Mouse (Mus musculus): ENCODE data around the gene Fam217b. TPM values are rescaled to one million over a fixed set of nuclear protein-coding genes. Genes with fewer than 3 reads are reported as not detected.

Gene Fam217b
- 5.3 and 8.6 TPM in 2 replicates for polyA plus RNA-seq (2014; fragmentation: Nextera tagmentation; extraction: Ambion mirVana)

DNA sequence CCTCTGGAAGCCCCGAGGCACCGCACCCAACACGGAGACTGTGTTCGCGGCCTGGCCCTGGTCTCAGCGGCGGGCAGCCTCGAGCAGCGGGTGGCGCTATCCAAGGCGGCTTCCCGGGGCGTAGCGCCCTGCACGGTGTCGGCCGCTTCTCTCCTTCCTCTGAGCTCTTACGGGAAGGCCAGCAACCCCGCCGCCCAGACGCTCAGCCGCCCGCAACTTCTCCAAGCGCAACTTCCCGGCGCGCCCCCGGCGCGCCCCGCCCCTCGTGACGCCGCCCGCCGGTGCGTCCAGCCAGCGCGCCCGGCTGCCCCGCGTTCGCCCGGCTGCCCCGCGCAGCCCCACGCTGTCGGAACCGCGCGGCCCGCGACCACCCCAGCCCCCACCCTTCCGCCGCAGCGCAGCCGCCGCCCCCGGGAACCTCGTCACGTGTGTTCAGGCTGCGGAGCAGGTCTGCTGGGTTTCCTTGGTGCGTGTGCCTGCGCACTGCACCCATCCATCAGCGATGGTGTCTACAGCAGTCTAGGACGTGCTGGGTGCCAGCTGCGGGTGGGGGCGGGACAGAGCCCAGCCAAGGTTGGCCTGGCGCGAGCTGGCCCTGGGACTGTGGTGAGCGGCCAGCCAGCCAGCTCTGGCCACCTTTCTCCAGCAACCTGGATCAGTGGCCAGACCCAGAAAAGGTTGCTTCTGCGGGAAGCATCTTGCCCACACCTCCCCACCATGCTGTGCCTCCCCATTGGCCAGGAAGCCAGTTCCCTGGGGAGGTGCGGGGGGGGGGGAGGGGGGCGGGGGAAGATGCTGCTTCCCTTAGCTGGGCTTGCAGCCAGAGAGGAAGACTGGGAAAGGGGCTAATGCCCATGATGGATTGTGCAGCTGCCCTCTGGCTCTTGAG, at the start of gene Fam217b, which contains the start of gene Ppp1r3d:
TSS of gene Fam217b (plus strand) at position 264 of the 889 bp plus-strand sequence.
TSS of gene Ppp1r3d (minus strand) at position 212 of the 889 bp plus-strand sequence.
- peak within 1 kb of the TSS; percentile 67 for H3K9ac ChIP-seq (ENCODE audit: low read length)
- 0 out of 2 replicates have a peak within 1 kb of the TSS, but pooled peaks have one; percentile 1 for H3K27ac ChIP-seq (replicated peaks; ENCODE audit: low read depth, low read length)
- peak; percentile 70 for ATAC-seq (ENCODE audit: insufficient number of reproducible peaks, low FRiP score, low TSS enrichment, low read depth)
- H3K27me3 ChIP-seq (ENCODE audit: control insufficient read depth, insufficient read depth, low read length), result peaks cover 9% of the 10 kb centered on the region
- WGBS, result under 1% methylated on average over 62 of the region's 74 CpGs
- H3K4me3 ChIP-seq (ENCODE audit: low read depth, low read length), result peak within 1 kb of the TSS; percentile 61
- peaks cover 9% of the 10 kb centered on the region for H3K4me1 ChIP-seq (ENCODE audit: control insufficient read depth, insufficient read depth, low read length)
- no peaks in the 10 kb centered on the region for H3K9me3 ChIP-seq (ENCODE audit: control insufficient read depth, low read length)
- DNase-seq (ENCODE audit: low spot score), result peak; percentile 73
- no peaks in the 10 kb centered on the region for H3K36me3 ChIP-seq (ENCODE audit: control insufficient read depth, insufficient read depth, low read length)
- H3K4me2 ChIP-seq (ENCODE audit: low read depth, severe bottlenecking), result peak within 1 kb of the TSS; percentile 99

GRCm38 (mm10) chr2:178407053-178407815, 7.1 kb upstream of the Fam217b start, which contains the start of gene Sycp2:
Gene Sycp2 (minus strand): TSS chr2:178407685.
- ATAC-seq (ENCODE audit: insufficient number of reproducible peaks, low FRiP score, low TSS enrichment, low read depth), result peak; percentile 74
- WGBS, result 79% methylated on average over 51 of the region's 52 CpGs

GRCm38 (mm10) chr2:178409024-178409423, 5.3 kb upstream of the Fam217b start:
- peaks cover 9% of the 10 kb centered on the region for H3K27me3 ChIP-seq (ENCODE audit: control insufficient read depth, insufficient read depth, low read length)
- DNase-seq (ENCODE audit: low spot score) (no peak), ATAC-seq (ENCODE audit: insufficient number of reproducible peaks, low FRiP score, low TSS enrichment, low read depth) (no peak)
- H3K27ac ChIP-seq (replicated peaks; ENCODE audit: low read depth, low read length), result no peak overlapping the region
- WGBS, result 53% methylated on average over 1 of the region's 1 CpGs
- H3K4me3 ChIP-seq (ENCODE audit: low read depth, low read length), result no peak overlapping the region
- H3K4me1 ChIP-seq (ENCODE audit: control insufficient read depth, insufficient read depth, low read length), result peaks cover 7% of the 10 kb centered on the region
- no peaks in the 10 kb centered on the region for H3K36me3 ChIP-seq (ENCODE audit: control insufficient read depth, insufficient read depth, low read length)
- H3K4me2 ChIP-seq (ENCODE audit: low read depth, severe bottlenecking), result no peak overlapping the region
- peaks cover 4% of the 10 kb centered on the region; the same call in 1 of the 2 replicates for H3K9me3 ChIP-seq (ENCODE audit: control insufficient read depth, low read length)
- H3K9ac ChIP-seq (ENCODE audit: low read length), result no peak overlapping the region

More at GRCm38 (mm10) chr2:178407053-178407815, 7.1 kb upstream of the Fam217b start, which contains the start of gene Sycp2:
- H3K4me2 ChIP-seq (ENCODE audit: low read depth, severe bottlenecking), result no peak within 1 kb of the TSS
- peaks cover 4% of the 10 kb centered on the region; the same call in 1 of the 2 replicates for H3K9me3 ChIP-seq (ENCODE audit: control insufficient read depth, low read length)
- peak; percentile 25 for DNase-seq (ENCODE audit: low spot score)
- H3K27ac ChIP-seq (replicated peaks; ENCODE audit: low read depth, low read length), result no peak within 1 kb of the TSS
- H3K4me1 ChIP-seq (ENCODE audit: control insufficient read depth, insufficient read depth, low read length), result no peaks in the 10 kb centered on the region
- no peaks in the 10 kb centered on the region for H3K36me3 ChIP-seq (ENCODE audit: control insufficient read depth, insufficient read depth, low read length)
- H3K9ac ChIP-seq (ENCODE audit: low read length), result no peak within 1 kb of the TSS
- no peak within 1 kb of the TSS for H3K4me3 ChIP-seq (ENCODE audit: low read depth, low read length)
- no peaks in the 10 kb centered on the region for H3K27me3 ChIP-seq (ENCODE audit: control insufficient read depth, insufficient read depth, low read length)

DNA sequence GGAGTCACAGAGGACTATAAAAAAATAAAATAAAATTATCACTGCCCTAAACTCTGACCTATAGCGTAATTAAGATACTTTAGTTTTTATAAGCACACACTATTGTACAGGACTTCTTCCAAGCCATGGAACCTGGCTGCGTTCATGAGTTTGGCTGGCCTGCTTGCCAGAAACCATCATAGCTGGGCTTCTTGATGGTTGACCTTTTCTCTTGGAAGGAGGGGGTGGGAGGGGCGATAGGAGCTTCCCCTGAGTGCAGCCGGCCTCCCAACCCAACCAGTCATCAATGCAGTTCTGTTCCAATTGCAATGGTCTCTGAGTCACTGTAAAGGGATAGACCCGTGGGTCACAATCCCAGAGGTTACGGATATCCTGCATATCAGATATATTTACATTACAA, 4.0 kb upstream of the Fam217b start:
- peak; percentile 7 for DNase-seq (ENCODE audit: low spot score)
- Histone ChIP-seq H3K27me3 (ENCODE audit: control insufficient read depth, insufficient read depth, low read length) (peaks cover 9% of the 10 kb centered on the region), H3K9me3 (ENCODE audit: control insufficient read depth, low read length) (peaks cover 4% of the 10 kb centered on the region; the same call in 1 of the 2 replicates), H3K4me1 (ENCODE audit: control insufficient read depth, insufficient read depth, low read length) (peaks cover 9% of the 10 kb centered on the region), H3K36me3 (ENCODE audit: control insufficient read depth, insufficient read depth, low read length) (no peaks in the 10 kb centered on the region), H3K4me3 (ENCODE audit: low read depth, low read length) (no peak overlapping the region), H3K4me2 (ENCODE audit: low read depth, severe bottlenecking) (no peak overlapping the region), H3K9ac (ENCODE audit: low read length) (no peak overlapping the region), H3K27ac (replicated peaks; ENCODE audit: low read depth, low read length) (no peak overlapping the region)
- ATAC-seq (ENCODE audit: insufficient number of reproducible peaks, low FRiP score, low TSS enrichment, low read depth), result no peak
- 85% methylated on average over 6 of the region's 6 CpGs for WGBS

- Histone ChIP-seq H3K36me3 (ENCODE audit: control insufficient read depth, insufficient read depth, low read length) (no peaks in the 10 kb centered on the region), H3K4me2 (ENCODE audit: low read depth, severe bottlenecking) (no peak overlapping the region), H3K27me3 (ENCODE audit: control insufficient read depth, insufficient read depth, low read length) (peaks cover 9% of the 10 kb centered on the region), H3K4me3 (ENCODE audit: low read depth, low read length) (no peak overlapping the region), H3K27ac (replicated peaks; ENCODE audit: low read depth, low read length) (no peak overlapping the region), H3K9me3 (ENCODE audit: control insufficient read depth, low read length) (no peaks in the 10 kb centered on the region), H3K9ac (ENCODE audit: low read length) (no peak overlapping the region), H3K4me1 (ENCODE audit: control insufficient read depth, insufficient read depth, low read length) (peaks cover 9% of the 10 kb centered on the region)
- peak; percentile 21 for DNase-seq (ENCODE audit: low spot score)
- no peak for ATAC-seq (ENCODE audit: insufficient number of reproducible peaks, low FRiP score, low TSS enrichment, low read depth)
- WGBS, result 73% methylated on average over 6 of the region's 6 CpGs
Observed at GRCm38 (mm10) chr2:178412598-178412997, 1.7 kb upstream of the Fam217b start.

DNA sequence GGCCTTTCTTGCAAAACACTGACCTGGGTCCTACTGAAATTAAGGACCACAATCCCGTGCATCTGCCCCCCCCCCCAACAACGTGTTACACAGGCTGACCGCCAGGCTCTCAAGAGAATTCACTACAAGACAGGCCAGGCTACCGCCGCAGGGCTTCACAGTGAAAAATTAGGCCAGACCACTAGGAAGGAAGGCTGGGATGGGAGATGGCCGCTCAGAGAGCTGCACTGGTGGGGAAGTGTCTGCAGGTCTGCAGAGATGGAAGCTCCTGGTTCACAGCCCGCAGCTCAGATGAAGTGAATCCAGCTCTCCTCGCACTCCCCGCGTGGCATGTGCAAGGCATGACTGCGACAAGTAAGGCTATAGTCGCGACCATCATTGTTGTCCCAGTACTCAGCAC, 1.2 kb upstream of the Fam217b start:
- Histone ChIP-seq H3K4me2 (ENCODE audit: low read depth, severe bottlenecking) (peak overlapping the region; percentile 99), H3K4me1 (ENCODE audit: control insufficient read depth, insufficient read depth, low read length) (peaks cover 9% of the 10 kb centered on the region), H3K4me3 (ENCODE audit: low read depth, low read length) (peak overlapping the region; percentile 61; the same call in 1 of the 2 replicates), H3K27ac (replicated peaks; ENCODE audit: low read depth, low read length) (no peak overlapping the region), H3K9me3 (ENCODE audit: control insufficient read depth, low read length) (no peaks in the 10 kb centered on the region), H3K27me3 (ENCODE audit: control insufficient read depth, insufficient read depth, low read length) (peaks cover 9% of the 10 kb centered on the region), H3K9ac (ENCODE audit: low read length) (no peak overlapping the region), H3K36me3 (ENCODE audit: control insufficient read depth, insufficient read depth, low read length) (no peaks in the 10 kb centered on the region)
- WGBS, result 61% methylated on average over 13 of the region's 13 CpGs
- DNase-seq (ENCODE audit: low spot score), result no peak
- no peak for ATAC-seq (ENCODE audit: insufficient number of reproducible peaks, low FRiP score, low TSS enrichment, low read depth)

DNA sequence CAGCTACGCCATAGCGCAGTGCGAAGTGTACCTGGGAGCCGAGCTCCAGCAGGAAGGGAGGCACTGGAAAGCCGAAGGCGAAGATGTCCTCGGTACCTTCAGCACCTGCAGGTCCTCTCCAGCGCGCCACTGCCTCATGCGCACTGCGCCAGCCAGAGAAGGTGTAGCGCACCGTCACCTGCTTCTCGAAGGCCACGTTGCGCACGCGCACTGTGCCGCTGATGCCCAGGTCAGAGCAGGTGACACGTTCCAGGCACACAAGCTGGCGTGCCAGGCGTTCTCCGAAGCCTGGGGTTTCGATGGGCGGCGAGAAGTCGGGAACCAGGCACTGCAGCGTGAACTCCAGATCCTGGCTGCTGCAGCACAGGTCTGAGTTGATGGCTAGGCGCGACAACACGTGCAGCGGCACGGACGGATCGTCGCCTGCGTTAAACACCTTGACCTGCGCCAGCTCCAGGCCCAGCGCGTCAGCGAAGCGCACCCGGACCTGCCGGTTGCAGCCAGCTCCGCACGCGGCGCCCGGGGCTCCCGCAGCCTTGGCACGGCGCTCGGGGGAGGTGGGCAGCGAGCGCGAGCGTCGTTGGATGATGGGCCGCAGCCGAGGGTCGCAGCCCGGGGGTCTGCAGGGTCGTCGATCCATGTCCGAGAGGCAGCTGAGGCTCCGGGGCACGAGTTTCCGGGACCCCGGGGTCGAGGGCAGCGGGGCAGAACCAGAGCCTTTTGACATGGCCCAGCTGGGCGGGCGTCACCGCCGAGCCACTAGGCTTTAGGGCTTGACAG, 653 bp upstream of the Fam217b start:
- 12% methylated on average over 75 of the region's 75 CpGs for WGBS
- peak; percentile 26; the same call in 1 of the 2 replicates for ATAC-seq (ENCODE audit: insufficient number of reproducible peaks, low FRiP score, low TSS enrichment, low read depth)
- peak; percentile 44 for DNase-seq (ENCODE audit: low spot score)
- Histone ChIP-seq H3K4me2 (ENCODE audit: low read depth, severe bottlenecking) (peak overlapping the region; percentile 99), H3K36me3 (ENCODE audit: control insufficient read depth, insufficient read depth, low read length) (no peaks in the 10 kb centered on the region), H3K4me1 (ENCODE audit: control insufficient read depth, insufficient read depth, low read length) (peaks cover 9% of the 10 kb centered on the region), H3K27me3 (ENCODE audit: control insufficient read depth, insufficient read depth, low read length) (peaks cover 9% of the 10 kb centered on the region), H3K9me3 (ENCODE audit: control insufficient read depth, low read length) (no peaks in the 10 kb centered on the region), H3K27ac (replicated peaks; ENCODE audit: low read depth, low read length) (no peak overlapping the region), H3K9ac (ENCODE audit: low read length) (peak overlapping the region; percentile 67), H3K4me3 (ENCODE audit: low read depth, low read length) (peak overlapping the region; percentile 61)

Measured in limb, embryonic 11.5 days (tissue).